12 mouse cellular contexts compared by ENCODE assay signal in genomic region chr16:21724261-21724660, GRCm38 (mm10).
"Had no signal": no experiment of that assay in that cellular context is flagged by ENCODE, and none has a peak within 500 bp of the region (broad histone marks: within the 10 kb centered on the region; RNA-seq: fewer than 3 reads in every experiment).

No protein-coding gene starts in this region.

- ATAC-seq: intestine, postnatal 0 days; liver, embryonic 12.5 days had no signal

- DNase-seq: kidney, adult 2 months; kidney, postnatal 25 days; liver; lung, adult 18-20 months; lung, postnatal 10 days; lung, postnatal 36 days; right cerebral cortex, postnatal 14 days; spleen, adult 18-20 months; thymus, adult 18-20 months; thymus, postnatal 36 days had no signal
